Mouse (Mus musculus) heart, postnatal 0 days (tissue): ENCODE results near the gene Asic1. TPM values are rescaled to one million over a fixed set of nuclear protein-coding genes. Genes with fewer than 3 reads are reported as not detected.

Experiments
- ATAC-seq: fragments of 200-750 bp; cut with Nextera tagmentation; 2 replicates; pipeline ENCODE4 v1.8.0; 2017; ENCODE audit warnings: low read depth, moderate number of reproducible peaks, moderate library complexity; ENCODE audit not compliant: insufficient read depth
- DNase-seq: peaks from one replicate; pipeline ENCODE4 v3.0.0-alpha.2; 2016; ENCODE audit warnings: low spot score
- H3K27ac ChIP-seq: fragments of 300-500 bp; sonication (generic); 2 replicates; pipeline ENCODE4 v1.5.1; 2014; ENCODE audit warnings: low read depth, mild to moderate bottlenecking
- H3K27me3 ChIP-seq: fragments of 300-500 bp; sonication (generic); 2 replicates; pipeline ENCODE4 v1.6.1; 2014; ENCODE audit warnings: low read length, mixed read lengths; ENCODE audit not compliant: control insufficient read depth, insufficient read depth
- H3K36me3 ChIP-seq: fragments of 300-500 bp; sonication (generic); replicated peaks from 2 replicates; pipeline ENCODE4 v1.6.1; 2014; ENCODE audit warnings: low read length, mixed read lengths; ENCODE audit not compliant: control insufficient read depth, insufficient read depth
- H3K4me1 ChIP-seq: fragments of 300-500 bp; sonication (generic); 2 replicates; pipeline ENCODE4 v1.6.1; 2014; ENCODE audit warnings: antibody characterized with exemption; ENCODE audit not compliant: control insufficient read depth, insufficient read depth
- H3K4me2 ChIP-seq: fragments of 300-500 bp; sonication (generic); 2 replicates; pipeline ENCODE4 v1.6.1; 2014; ENCODE audit warnings: low read depth, mild to moderate bottlenecking, low read length, moderate library complexity
- H3K4me3 ChIP-seq: fragments of 300-500 bp; sonication (generic); 2 replicates; pipeline ENCODE4 v1.5.1; 2014; ENCODE audit warnings: low read depth, low read length
- H3K9ac ChIP-seq: fragments of 300-500 bp; sonication (generic); replicated peaks from 2 replicates; pipeline ENCODE4 v1.6.1; 2014; ENCODE audit warnings: low read depth, low read length, mixed read lengths
- H3K9me3 ChIP-seq: fragments of 300-500 bp; sonication (generic); replicated peaks from 2 replicates; pipeline ENCODE4 v1.6.1; 2016; ENCODE audit warnings: low read length; ENCODE audit not compliant: control insufficient read depth
- CTCF ChIP-seq: IDR thresholded peaks from 2 replicates; pipeline ENCODE4 v1.5.1; 2016; ENCODE audit warnings: antibody characterized with exemption, control low read depth, low read depth
- EP300 ChIP-seq: IDR thresholded peaks from 2 replicates; pipeline ENCODE4 v1.6.1; 2016; ENCODE audit warnings: antibody characterized with exemption, low read depth
- WGBS: fragments of 180-500 bp; shearing (Covaris S2); extraction: QIAGEN DNeasy Blood & Tissue Kit; methylation state at CpG from one replicate; pipeline ENCODE4 v1.1.7; 2014; 5-methylcytosine and 5-hydroxymethylcytosine counted together
- polyA plus RNA-seq: library from polyadenylated mRNA; unstranded; fragments of >200 nt; fragmentation: Nextera tagmentation; extraction: Ambion mirVana; gene quantifications from 2 replicates; pipeline ENCODE4 v1.2.1, GENCODE M21; 2015
- total RNA-seq: library from RNA; depleted of rRNA; stranded (reverse); fragments of >200 nt; gene quantifications from 2 replicates; pipeline ENCODE4 v1.2.3, GENCODE M21; 2014; ENCODE audit warnings: low replicate concordance; rRNA removed

Asic1 gene
- 0.11 and 0.93 TPM in 2 replicates for total RNA-seq
- 1.1 and 1.3 TPM in 2 replicates for polyA plus RNA-seq

DNA sequence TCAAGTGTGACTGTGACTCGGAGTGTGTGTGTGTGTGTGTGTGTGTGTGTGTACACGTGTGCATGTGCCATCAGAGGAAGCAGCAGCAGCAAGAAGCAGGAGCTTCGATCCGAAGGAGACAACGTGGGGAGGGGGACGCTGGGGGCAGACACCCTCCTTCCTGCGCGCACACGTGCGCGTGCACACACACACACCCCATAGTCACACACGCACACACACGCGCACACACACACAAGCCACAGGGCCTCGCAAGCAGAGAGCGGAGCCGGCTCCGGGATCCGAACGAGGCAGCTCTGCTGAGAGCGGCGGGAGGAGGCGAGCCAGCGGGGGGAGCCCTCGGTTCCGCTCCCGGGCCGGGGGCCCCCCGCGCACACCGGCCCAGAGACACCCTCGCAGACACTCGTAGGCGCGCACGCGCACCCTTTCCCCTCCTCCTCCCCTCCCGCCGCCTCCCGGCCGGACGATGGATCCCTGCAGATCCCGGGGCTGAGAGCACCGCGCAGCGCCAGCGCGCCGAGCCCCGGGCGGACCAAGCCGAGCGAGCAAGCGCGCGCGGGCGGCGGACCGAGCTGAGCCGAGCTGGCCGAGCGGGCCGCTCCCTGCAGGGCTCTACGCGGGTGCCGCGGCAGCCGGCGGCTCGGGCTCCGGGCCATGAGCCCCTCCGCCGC is at the start of gene Asic1:
Gene Asic1, plus strand, starts transcription at position 215 of the 668 bp plus-strand sequence.
- 3% methylated on average over 21 of the region's 74 CpGs for WGBS
- Histone ChIP-seq H3K4me2 (peak within 1 kb of the TSS; percentile 94), H3K27me3 (peaks cover 84% of the 10 kb centered on the region), H3K9ac (0 out of 2 replicates have a peak within 1 kb of the TSS, but pooled peaks have one; percentile 4), H3K36me3 (no peaks in the 10 kb centered on the region), H3K4me1 (no peaks in the 10 kb centered on the region), H3K9me3 (no peaks in the 10 kb centered on the region), H3K4me3 (peak within 1 kb of the TSS; percentile 55), H3K27ac (no peak within 1 kb of the TSS)
- peak; percentile 68 for ATAC-seq
- DNase-seq: no peak
- TF ChIP-seq EP300 (no peak), CTCF (no peak)

DNA sequence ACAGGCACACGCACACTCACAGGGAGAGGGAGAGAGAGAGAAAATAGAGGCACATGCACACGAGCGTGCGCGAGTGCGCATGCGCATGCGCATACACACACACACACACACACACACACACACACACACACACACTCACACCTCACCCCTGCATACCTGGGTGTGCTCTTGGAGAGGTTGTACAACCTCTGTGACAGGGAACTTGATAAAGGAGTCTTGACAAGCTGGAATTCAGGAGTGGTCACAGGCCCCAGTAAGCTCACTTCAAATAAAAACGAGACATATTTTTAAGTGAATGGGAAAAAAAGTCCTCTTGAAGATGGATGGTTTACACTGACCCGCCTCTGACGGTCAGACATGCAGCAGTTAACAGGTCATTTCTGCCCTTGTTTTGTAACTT is 48.1 kb upstream of the Asic1 start:
- Histone ChIP-seq H3K27me3 (no peaks in the 10 kb centered on the region), H3K4me3 (no peak overlapping the region), H3K4me2 (no peak overlapping the region), H3K9me3 (no peaks in the 10 kb centered on the region), H3K9ac (no peak overlapping the region), H3K4me1 (no peaks in the 10 kb centered on the region), H3K27ac (no peak overlapping the region), H3K36me3 (peaks cover 55% of the 10 kb centered on the region)
- 91% methylated on average over 11 of the region's 11 CpGs for WGBS
- DNase-seq: no peak
- TF ChIP-seq EP300: no peak
- TF ChIP-seq CTCF: no peak
- ATAC-seq: no peak

DNA sequence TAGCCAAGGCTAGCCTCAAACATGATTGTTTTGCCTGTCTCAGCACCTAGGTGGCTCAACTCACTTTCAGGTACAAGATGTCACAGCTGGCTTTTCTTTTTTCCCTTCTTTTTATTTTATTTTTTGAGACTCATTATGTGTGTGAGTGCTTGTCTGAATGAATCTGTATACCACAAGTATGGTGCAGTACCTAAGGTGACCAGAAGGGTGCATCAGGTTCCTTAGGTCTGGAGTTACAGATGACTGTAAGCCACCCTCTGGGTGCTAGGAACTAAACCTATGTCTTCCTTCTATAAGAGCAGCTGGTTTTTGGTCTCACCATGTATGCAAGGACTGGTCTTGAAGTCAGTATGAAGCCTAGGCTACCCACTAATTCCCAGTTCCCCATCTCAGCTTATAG is 38.5 kb upstream of the Asic1 start:
- H3K4me3 ChIP-seq: no peak overlapping the region
- no peak for DNase-seq
- TF ChIP-seq EP300: no peak
- peak; percentile 19; the same call in 1 of the 2 replicates for TF ChIP-seq CTCF
- H3K4me1 ChIP-seq: no peaks in the 10 kb centered on the region
- H3K27me3 ChIP-seq: no peaks in the 10 kb centered on the region
- H3K27ac ChIP-seq: no peak overlapping the region
- H3K4me2 ChIP-seq: no peak overlapping the region
- no peak overlapping the region for H3K9ac ChIP-seq
- peaks cover 88% of the 10 kb centered on the region for H3K36me3 ChIP-seq
- no peak for ATAC-seq
- H3K9me3 ChIP-seq: no peaks in the 10 kb centered on the region

DNA sequence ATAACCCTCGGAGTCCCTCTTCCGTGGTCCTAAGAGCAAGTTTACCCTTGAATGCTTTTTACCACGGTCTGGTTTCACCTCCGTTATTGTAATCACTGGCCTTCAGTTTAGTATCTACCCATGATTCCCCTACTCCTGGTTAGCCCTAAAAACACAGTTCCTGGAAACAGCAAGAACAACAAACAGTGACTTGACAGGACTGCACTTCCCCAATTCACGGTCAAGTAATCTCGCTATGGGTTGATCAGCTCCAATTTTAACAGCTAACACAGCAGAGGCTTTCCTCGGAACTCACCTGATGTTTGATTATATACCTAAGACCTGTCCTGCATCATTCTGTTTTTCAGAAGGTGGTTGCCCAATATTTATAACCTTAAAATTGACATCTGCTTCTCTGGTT is 35.5 kb upstream of the Asic1 start:
- Histone ChIP-seq H3K4me1 (no peaks in the 10 kb centered on the region), H3K4me3 (no peak overlapping the region), H3K4me2 (no peak overlapping the region), H3K27me3 (no peaks in the 10 kb centered on the region), H3K36me3 (peaks cover 85% of the 10 kb centered on the region), H3K27ac (no peak overlapping the region), H3K9me3 (no peaks in the 10 kb centered on the region), H3K9ac (no peak overlapping the region)
- 93% methylated on average over 7 of the region's 7 CpGs for WGBS
- no peak for TF ChIP-seq EP300
- TF ChIP-seq CTCF: no peak
- ATAC-seq: no peak
- DNase-seq: no peak

DNA sequence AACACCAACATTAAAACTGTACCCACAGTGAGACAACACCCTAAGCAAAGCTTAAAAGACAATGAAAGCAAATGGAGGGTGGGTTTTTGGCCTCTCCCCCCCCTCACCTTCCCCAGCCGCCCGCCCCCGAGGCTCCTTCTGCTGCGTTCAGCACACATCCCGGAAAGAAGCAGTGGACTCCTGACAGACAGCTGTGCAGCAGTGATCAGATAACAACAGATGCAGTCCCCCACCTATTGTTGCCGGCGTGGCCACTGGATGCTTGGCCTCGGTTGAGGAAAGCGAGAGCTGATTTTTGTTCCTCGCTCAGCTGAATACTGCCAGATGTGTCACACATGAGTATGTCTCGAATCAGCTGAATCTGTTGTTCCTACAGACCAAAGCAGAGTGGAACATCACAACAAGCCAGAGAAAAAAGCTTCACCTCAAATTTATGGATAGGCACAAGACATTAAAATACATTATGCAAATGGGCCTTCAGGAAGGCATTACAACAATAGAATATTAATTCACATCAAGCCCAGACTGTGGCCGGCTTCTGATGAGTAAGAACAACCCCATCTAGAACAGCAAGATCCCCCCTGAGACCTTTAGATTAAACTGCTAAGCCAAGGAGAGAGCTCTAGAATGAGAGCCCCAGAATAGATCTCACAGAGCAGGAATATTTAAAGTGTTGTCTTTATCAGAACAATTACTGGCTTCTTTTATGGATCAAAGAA is 32.6 kb upstream of the Asic1 start:
- no peak overlapping the region for H3K4me3 ChIP-seq
- H3K27me3 ChIP-seq: no peaks in the 10 kb centered on the region
- no peak for ATAC-seq
- 93% methylated on average over 12 of the region's 12 CpGs for WGBS
- H3K36me3 ChIP-seq: peaks cover 72% of the 10 kb centered on the region
- H3K9me3 ChIP-seq: no peaks in the 10 kb centered on the region
- TF ChIP-seq EP300 (no peak), CTCF (no peak)
- H3K9ac ChIP-seq: no peak overlapping the region
- H3K4me1 ChIP-seq: no peaks in the 10 kb centered on the region
- no peak overlapping the region for H3K27ac ChIP-seq
- no peak for DNase-seq
- no peak overlapping the region for H3K4me2 ChIP-seq
